Mouse (Mus musculus): ENCODE results near the gene Kcna3.

The Kcna3 gene

DNA sequence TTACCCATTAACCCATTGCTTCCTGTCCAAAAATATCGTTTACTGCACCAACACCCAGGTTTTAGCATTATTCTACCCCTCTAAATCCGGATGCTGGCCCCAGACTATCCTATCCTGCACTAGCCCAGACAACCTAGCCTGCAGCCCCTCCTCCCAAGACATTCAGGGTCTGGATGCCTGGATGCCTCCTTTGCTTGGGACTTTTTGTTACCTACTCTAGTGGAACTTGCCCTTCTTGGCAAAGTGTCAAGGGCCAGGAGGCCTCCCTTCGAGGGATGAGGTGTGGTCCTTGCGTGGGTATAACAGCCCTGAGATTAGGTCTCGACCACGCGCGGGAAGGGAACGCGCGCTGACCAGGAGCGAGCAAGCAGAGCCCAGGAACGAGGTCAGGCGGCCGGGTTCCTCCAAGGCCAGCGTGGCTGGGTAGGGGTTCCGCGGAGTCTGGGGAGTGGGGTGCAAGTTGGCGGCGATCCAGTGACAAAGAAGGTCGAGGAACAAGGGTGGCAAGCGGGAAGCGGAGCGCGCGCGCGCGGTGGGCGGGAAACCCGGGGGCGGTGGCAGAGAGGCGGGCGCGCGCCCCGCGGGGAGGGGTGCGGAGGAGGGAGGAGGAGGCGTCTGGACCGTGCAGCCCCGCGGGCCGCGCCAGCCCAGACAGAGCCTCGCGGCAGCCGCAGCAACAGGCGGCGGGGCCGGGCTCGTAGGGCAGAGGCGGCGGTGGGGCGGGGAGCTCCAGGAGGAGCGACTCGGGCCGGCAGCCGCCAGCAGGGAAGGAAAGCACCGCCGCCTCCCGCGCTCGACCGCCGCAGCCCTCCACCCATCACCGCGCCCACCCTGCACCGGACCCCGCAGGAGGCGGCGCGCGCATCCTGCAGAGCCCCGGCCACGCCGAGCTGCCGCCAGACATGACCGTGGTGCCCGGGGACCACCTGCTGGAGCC is at the start of gene Kcna3:
Kcna3 (plus strand) TSS at position 649 of the 937 bp plus-strand sequence.
- DNase-seq: peak; percentile 91

DNA sequence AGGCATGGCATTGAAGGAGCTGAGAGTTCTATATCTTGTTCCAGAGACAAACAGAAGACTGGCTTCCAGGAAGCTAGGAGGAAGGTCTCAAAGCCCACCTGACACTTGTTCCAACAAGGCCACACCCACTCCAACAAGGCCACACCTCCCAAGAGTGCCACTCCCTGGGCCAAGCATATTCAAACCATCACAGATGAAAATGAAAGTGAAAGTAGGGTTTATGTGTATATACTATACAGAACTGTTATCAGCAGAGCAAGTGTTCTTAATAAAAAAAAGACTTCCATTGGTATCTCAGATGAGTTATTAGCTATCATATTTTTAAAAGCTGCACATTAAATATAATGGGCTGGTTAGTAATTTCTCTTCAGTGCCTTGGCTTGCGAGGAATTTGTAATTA is 44.6 kb upstream of the Kcna3 start:
- DNase-seq: no peak

DNA sequence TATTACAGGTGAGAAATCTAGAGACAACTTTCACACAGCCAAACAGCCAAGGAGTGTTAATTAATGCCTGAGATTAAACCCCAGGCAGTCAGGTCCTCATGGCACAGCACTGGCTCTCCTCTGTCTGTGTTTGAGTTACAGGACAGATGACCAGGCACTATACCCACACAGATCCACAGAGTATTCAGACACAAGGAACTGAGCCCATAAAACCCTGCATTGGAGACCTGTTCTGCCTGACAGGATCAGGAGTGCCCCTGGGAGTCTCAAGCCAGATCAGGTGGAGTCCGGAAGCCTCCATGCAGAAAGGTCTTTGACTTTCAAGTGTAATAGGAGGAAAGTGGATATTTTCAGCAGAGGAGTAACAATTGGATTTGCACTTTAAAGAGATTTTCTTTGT is 40.6 kb upstream of the Kcna3 start:
- no peak for DNase-seq

DNA sequence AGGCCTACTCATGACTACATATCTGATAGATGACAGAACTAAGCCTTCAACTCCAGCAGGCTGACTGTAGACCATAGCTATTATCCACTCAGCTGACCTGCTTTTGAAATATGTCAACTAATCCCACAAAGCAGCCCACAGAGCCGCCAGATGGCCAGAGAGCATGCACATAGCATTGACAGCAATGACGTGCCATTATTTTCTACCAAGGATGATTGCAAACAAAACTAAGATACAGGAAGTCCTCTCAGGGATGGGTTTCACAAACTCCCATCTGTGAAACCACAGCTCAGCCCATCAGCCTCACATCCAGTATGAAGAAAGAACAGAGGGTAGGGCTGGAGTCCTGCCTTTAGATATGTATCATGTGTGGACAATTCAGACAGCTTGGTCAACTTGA is 39.8 kb upstream of the Kcna3 start:
- no peak for DNase-seq

DNA sequence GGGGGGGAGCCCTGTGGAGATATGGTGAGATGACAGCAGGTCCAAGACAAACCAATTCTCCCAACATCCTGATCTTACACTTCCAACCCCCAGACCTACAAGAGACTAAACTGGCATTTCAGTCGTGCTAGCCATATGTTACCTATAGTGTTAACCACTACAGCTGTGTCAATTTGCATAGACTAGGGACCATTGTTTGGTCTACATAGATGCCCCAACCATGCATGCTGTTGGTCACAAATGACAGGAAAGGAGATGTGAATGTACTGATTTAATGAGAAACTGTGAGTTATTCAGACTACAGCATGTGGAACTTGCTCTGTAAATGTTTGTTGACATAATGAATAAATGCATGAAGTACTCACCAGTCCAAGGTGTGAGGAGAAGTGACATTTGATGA is 37.6 kb upstream of the Kcna3 start:
- DNase-seq: no peak

DNA sequence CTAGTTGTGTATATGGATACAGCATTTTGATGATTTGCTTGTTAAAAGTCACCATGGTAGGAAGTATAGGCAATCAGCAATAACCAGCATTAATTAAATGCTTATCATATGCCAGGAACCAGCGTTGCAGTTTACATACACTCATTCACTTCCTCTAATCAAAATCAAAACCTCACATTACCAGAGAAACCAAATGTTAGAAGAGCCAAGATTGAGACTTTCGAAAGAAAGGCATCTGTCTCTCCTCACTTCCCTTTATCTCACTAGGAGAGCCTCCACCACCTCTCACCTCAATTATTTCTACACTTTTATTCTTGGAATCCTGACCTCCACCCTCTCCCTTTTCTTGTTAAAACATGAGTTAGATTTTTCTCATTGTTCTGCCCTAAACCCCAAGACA is 35.8 kb upstream of the Kcna3 start:
- no peak for DNase-seq

DNA sequence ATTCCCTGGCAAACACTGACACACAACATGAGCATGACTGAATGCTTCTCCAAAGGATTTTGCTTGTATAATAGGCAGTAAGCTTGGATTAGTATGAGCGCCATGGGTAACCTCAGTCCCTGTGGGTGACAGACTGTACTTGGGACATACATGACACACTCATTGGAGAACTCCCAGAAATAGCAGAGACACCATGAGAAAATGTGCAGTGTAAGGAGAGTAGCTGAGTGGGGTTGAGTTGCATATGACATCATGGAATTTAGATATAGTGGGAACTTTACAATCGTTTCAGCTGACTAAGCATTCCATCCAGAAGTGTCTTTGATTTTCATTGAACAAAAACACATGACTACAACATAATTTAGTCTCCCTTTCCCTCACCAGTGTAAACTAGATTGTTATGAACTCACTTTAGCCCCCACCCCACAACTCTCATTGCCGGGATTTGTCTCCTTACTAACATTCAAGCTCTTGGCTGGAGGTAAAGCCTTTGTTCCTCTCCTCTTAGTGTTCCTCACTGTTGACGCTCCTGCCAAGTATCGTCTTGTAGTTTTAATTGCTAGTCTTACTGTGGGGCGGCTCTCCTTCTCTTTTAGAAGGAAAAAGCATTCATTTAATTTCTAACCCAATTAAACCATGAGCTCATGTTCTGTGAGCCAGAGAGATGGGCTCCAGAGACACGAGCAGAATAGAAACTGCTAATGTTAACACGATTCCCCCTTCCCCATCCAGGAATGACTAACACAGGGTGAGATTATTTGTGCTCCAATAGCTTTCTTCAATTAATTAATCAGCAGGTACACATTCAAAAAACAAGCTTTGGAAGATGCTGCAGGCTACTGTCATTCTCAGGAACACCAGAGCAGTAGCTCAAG is 33.5 kb upstream of the Kcna3 start:
- no peak for DNase-seq

DNA sequence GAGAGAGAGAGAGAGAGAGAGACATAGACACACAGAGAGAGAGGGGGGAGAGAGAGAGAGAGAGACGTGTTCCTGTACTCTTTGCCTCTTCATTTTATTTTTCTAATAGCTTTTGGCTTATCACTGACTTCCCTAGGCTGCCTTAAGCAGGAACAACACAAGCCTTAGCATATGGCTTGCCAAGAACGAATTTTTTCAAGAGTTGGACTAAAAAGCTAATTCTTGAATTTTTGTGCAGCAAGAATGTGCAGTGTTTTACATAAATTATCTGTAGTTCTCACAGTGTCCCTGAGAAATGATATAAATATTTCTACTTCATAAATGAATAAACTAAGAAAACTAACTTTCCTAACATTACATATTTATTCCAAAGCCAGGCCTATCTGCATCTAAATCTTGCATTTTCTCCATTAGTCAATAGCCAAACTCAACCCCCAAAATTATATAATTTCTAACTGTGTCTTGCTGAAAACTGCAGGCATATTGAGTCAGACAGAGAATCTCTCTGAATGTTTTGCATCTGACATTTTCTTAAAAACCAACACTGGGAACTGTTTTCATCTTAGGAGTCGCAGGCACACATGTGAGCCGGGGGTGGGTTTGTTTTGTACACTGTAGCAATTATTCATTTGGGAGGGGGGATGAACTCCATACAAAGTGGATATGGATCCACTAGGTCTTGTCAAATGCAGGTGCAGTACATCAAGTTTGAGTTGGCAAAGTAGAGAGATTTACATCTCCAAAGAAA is 26.5 kb upstream of the Kcna3 start:
- no peak for DNase-seq

DNA sequence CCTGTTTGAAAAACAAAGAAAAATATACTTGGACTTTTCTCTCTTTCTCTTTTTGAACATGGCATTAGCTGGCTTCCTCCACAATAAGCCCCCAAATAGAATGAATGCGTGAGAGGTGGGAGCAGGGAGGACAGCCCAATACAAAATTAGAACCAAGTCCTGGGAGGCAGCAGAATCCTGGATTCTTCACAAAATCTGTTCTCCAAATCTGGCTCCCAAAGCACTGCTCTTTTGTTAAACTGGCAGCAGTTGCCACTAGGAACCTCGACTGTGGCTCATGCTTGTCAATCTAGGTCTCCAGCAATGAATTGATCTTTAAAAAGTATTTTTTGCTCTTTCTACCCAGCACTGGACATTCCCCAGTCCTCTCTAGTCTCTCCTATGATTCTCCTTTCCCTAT is 17.7 kb upstream of the Kcna3 start:
- no peak for DNase-seq

DNA sequence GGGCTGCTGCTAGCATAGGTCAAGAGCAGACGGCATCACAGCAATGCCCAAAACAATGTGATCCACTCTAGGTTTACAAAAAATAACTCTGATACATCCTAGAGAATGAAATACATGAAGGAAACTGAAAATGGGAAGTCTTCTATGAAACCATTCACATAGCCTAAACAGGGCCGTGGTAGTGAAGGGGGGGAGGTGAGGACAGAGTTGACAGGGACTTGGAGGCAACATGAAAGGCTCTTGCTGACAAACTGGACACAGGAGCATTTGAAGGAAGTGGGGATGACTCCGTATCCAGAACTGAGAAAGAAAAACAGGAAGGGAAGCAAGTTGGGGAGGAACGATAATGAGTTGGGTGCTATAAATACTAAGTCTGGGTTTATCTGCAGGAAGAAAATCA is 4.4 kb upstream of the Kcna3 start:
- DNase-seq: no peak

DNA sequence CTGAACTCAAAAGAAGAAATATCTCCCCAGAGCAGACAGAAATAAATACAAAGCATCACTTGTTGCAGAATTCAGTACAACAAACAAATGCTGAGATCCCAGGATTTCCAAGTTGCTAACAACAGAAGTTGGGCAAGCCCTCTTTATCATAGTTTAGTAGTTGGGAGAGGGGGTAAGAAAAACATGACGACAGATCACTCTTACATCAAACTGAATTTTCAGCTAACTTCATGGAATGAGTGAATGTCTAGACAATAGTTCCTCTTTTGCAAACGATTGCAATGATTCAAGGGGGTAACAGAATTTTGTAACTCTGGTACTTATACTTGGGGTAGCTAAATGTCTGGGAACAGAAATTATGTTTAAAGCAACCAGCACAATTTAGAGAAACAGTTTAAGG is 1.2 kb upstream of the Kcna3 start:
- no peak for DNase-seq

DNA sequence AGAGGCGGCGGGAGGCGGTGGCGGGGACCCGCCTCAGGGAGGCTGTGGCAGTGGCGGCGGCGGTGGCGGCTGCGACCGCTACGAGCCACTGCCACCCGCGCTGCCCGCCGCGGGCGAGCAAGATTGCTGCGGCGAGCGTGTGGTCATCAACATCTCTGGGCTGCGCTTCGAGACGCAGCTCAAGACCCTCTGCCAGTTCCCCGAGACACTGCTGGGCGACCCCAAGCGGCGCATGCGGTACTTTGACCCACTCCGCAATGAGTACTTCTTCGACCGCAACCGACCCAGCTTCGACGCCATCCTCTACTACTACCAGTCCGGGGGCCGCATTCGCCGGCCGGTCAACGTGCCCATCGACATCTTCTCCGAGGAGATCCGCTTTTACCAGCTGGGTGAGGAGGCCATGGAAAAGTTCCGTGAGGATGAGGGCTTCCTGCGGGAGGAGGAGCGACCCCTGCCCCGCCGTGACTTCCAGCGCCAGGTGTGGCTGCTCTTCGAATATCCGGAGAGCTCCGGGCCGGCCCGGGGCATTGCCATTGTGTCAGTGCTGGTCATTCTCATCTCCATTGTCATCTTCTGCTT is 580 bp downstream of the Kcna3 start:
- DNase-seq: no peak

DNA sequence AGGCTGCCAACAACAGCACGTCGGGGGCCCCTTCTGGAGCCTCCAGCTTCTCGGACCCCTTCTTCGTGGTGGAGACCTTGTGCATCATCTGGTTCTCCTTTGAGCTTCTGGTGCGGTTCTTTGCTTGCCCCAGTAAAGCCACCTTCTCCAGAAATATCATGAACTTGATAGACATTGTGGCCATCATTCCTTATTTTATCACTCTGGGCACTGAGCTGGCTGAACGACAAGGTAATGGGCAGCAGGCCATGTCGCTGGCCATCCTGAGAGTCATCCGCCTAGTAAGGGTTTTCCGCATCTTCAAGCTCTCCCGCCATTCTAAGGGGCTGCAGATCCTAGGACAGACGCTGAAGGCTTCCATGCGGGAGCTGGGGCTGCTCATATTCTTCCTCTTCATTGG is 1.1 kb downstream of the Kcna3 start:
- DNase-seq: peak; percentile 4

DNA sequence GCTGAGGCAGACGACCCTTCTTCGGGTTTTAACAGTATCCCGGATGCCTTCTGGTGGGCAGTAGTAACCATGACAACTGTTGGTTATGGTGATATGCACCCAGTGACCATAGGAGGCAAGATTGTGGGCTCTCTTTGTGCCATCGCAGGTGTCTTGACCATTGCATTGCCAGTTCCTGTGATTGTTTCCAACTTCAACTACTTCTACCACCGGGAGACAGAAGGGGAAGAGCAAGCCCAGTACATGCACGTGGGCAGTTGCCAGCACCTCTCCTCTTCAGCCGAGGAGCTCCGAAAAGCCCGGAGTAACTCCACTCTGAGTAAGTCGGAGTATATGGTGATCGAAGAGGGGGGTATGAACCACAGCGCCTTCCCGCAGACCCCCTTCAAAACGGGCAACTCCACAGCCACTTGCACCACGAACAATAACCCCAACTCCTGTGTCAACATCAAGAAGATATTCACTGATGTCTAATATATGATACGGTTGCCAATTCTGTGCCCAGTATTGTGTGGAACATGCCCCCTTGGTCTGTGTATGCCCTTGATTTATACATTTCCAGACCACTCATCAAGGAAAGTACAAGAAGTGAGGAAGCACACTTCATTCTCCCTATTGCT is 1.7 kb downstream of the Kcna3 start:
- DNase-seq: no peak

DNA sequence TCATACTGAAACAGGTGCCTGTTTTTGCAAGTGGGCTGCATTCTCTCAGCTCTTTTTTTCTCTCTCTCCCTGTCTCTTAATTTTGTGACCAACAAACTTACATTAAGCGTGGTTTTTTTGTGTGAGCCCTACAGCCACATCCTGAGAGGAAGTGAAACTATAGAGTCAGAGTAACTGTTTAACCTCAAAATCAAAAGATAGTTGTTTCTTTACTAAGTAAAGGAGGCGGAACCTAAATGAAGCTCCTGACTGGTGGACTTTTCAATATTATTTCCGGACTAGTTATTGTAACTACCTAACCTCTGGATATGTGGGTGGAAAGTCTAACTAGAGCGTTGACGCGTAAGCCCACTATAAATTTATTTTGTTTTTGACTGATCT is 2.2 kb downstream of the Kcna3 start:
- no peak for DNase-seq

DNA sequence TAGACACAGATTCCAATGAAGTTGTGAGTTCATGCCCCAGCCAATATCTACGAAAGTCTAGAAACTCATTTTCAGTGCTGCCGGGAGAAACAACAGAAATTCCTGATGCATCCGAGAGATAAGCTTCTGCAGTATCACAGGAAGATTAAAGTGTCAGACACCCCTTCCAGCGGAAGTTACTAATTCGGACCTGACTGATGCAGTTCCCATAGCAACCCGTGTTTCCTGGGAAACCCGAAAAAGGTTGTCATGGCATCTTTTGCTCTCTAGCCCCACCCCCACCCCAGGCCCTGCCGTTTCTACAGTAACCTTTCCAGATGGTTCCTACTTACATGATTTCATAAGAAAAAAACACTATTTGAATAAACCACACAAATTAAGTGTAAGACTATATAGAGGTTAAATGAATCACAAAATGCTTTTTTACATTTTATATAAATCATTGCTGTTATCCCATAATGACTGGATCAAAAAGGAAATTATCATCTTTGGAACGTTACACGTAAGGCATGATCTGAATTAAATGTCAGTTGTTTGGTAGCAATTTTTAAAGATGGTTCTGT is 2.8 kb downstream of the Kcna3 start:
- DNase-seq: peak; percentile 61

DNA sequence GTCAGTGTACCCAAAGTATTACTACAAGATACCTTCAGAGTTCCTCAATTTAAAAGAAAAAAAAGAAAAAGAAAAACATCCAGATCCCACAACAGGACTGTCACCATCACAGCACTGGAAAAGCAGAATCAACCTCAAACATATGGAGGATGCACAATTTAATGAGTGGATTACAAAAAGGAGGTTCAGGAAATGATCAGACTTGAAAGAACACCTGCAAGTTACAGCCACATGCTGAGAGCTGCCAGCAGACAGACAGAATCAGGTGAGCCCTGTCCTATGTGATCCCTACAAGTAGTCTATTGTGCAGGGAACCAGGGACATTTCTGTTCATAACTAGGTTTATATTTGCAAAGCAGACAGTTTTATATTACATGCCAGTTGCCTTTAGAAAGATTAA is 3.3 kb downstream of the Kcna3 start:
- DNase-seq: no peak

DNA sequence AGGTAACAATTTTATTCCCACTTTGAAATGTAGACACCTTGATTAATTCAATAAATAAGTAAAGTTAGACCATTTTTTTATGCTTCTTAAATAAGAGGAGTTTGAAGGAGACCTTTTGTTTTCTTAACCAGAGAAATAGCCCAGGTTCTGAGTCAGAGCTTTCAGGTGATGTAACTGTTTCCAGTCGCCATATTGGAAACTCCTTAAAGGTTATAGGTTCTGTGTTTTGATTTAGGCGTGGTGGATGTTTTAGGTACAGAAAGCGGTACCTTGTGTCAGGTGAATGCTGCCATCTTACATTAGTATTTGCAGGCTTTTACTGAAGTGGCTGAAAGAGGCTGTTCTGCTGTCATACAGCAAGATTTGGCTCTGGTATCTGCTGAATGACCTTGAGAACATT is 4.4 kb downstream of the Kcna3 start:
- no peak for DNase-seq

DNA sequence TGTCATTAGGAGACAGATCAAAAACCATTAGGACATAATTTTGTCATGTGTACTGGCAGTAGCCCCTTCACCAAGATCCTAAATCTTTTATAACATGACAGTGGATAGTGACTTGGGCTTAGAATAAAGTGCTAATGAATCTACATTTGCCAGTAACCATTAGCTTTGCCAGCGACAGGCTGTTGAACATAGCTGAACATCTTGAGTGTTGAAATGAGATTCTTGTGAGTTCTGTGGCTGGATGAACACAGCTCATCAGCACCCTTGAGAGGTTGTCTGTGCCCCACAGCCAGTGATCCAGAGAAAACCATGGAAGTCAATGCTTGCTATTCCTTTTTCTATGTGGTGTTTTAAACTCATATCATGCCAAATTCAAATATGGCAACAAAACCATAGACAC is 5.7 kb downstream of the Kcna3 start:
- no peak for DNase-seq

DNA sequence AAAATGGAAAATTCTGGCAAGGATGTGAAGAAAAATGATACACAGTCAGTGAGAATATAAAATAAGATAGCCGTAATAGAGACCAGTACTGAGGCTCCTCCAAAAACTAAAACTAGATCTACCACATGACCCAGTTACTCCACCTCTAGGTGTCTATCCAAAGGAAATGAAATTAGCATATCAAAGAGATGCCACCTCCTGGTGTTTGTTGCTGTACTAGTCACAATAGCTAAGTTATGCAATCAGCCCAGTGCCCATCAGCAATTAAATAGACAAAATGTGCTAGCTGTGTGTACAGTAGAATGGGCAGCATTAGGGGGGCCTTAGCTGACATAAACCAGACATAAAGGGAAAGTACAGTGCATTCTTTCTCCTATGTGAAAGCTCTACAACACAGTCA is 25.5 kb downstream of the Kcna3 start:
- DNase-seq: no peak

DNA sequence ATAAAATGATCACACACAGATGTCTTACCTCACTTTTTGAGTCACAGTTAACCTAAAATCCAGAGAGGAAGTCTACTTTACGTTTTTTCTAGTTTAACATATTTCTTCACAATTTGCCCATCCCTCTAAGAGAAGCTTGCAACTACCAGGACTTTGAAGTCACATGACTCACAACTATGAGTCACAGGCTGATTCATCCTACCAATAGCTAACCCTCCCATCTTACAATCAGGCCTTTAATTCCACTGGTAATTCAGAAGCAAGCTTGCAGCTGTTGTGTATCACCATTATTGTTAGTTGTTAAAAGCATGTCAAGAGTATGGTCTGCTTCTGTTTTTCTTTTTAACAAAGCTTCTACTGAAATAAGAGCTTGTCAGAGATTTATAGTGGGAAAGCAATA is 26.8 kb downstream of the Kcna3 start:
- no peak for DNase-seq

DNA sequence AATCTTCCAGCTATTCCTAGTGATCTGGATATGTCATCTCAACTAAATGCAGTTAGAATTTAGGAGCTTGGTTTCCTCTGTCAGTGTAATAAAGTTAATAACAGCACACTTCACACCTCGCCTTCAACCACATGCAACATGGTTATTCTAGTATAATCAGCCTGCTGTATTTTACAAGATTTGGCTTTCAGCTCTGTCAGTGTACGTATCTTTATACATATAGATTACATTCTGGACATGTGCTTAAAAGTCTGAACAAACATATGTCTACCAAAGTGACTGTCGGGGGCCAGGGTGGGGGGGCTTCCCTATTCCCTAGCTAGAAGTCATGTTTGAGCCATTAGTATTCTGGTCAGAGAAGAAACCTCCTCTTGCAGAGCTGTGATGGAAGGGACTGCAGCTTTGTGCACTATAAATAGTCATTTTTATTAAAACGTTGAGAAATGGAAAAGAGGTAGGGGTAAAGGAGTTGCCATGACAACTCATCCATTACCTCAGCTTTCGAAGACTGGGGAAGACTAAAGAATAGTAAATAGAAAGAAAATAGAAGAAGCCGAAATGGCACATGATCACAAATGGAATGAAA is 29.6 kb downstream of the Kcna3 start:
- no peak for DNase-seq
